Mouse (Mus musculus) urinary bladder, adult 18-20 months (tissue): ENCODE data around the gene Mlc1.
A peak's percentile ranks its signal among the peaks of the same experiment; 100 is the strongest.

Source experiments
- DNase-seq, 2 experiments: peaks; one replicate each; pipeline ENCODE4 v3.0.0; 2022; ENCODE audit warnings: low spot score in 2 of 2, mixed read lengths in 2 of 2

Mlc1 gene

DNA sequence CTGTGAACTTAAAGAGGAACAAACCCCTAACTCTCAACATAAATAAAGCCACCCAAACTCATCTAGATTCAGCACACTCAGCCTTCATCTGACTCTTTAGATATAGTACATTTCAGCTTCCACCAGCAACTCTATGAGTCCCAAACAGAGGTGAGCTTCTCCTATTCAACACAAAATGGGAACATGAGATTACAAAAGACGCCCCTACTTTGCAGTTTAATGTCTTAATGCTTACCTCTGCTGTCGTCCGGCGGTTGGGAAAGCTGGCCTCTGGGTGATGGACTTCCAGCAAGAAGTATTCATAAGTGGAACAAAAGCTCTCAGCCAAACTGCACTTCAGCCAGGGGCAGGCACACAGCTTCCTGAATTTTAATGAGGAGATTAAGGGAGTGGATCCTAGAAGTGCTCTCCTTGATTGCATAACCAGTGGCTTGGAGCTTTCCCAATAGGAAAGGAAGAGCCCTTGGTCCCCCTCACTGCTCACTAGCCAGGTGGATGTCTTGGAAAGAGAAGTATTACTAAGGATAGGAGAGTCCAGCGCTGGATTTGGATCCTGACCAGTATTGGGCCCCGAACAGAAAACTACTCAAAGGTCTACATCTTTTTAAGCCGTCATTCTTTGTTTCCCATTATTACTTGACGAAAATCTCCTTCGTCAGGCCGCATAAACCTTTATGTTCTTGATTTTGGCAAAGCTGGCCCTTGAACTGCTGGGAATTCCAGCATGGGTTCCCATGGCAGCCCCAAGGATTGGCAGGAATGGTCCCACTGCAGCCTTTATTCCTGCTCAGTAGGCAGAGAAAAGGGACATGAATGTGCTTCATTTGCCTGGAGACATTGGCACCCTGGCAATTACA, at the start of gene Mlc1:
Gene Mlc1 (minus strand): TSS at position 727 of the 857 bp plus-strand sequence.
- no peak for DNase-seq

DNA sequence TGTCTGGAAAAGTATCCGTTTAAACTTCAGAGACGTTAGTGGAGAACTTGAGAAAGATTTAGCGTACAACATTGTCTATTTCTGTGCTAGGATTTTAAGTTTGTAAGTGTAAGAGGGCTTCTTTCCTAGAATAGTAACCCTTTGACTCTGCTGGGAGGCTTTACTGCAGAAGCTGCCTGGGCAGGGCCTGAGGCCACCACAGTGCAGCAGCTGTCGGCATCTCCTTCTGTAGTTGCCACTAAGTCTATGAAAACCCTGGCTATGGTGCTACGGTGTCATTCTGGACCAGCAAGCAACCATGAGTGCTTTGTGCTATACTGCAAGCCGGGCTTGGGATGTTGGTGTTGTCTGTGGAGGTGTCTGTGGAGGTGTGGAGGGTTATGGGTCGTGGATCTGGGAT, 41.7 kb upstream of the Mlc1 start:
- no peak for DNase-seq

DNA sequence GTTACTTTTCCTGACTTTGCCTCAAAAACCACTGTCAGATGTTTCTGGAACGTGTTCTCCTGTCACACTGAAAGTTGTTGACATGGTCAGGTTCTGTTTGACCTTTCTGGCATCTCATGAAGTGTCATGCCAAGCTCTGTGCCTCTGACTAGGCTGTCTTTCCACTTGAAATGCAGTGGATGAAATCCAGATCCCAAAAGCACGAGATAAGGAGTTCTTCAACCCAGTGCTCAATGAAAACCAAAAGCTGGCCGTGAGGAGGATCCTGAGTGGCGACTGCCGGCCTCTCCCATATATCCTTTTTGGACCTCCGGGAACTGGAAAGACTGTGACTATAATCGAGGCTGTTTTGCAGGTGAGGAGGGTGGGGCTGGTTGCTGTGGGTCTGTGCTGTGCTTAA, 41.3 kb upstream of the Mlc1 start:
- no peak for DNase-seq

DNA sequence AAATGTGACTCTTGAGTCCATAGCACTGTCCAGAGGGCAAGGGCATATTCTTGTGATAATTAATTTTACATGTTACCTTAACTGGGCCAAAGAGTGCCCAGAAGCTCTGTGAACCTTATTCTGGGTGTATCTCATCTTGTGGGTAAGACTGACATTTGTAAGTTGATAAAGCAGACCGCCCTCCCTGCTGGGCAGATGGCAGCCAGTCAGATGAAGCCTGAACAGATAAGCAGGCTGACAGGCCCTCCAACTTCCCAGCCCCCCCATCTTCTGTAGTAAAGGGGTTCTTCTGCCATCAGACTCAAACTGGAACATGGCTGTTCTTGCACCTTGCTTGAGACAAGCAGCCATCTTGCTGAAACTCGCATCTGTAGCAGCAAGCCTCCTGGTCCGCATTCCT, 37.9 kb upstream of the Mlc1 start:
- DNase-seq: no peak

DNA sequence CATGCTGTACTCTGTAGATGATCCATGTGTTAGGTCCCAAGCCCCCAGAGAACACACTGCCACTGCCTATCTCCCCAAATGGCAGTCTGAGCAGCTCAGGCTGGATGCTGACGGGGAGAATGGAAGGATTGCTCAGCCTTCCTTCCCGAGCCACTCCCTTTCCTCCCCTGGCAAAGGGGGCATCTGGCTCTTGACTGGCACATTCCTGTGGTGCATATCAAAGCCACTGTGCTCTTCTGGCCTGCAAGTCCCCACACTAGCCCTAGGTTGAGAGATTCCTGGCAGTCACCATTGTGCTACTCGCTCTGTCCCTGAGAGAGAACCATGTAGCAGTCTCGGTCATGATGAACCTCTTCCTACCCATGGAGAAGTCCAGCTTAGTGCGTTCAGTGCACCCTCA, 29.0 kb upstream of the Mlc1 start:
- no peak for DNase-seq

DNA sequence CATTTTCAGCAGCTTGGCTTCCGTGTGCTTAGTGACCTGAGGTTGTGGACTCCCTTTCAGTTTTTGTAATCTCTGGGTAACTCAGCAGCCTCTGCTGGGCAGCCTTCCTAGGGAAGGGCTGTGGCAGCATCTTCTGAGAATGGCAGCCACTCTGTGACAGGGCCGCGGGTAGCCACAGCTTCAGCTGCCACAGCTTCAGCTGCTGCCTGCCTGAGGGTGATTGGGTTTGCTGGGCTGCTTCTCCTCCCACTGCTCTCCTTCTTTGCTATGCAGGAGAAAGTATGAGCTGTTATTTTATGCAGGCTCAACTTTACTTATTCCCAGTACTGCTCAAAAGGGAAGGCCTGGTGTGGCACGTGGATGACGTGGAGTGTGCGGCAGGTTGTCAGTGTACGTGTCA, 28.2 kb upstream of the Mlc1 start:
- DNase-seq: no peak

DNA sequence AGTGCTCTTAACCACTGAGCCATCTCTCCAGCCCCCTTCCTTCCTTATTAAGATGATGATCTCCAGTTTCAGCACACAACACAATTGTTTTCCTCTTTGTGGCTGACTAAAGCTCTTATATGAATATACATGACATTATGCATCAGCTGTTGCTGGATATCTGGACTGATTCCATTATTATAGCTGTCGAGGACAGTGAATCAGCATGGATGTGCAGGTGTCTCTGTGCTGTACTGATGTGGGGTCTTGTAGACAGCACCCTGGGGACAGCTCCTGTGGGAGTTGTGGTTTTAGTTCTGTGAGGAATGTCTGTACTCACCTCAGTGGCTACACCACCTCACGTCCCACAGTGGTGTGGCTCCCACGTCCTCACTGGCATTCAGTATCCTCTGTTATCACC, 22.4 kb upstream of the Mlc1 start:
- no peak for DNase-seq

DNA sequence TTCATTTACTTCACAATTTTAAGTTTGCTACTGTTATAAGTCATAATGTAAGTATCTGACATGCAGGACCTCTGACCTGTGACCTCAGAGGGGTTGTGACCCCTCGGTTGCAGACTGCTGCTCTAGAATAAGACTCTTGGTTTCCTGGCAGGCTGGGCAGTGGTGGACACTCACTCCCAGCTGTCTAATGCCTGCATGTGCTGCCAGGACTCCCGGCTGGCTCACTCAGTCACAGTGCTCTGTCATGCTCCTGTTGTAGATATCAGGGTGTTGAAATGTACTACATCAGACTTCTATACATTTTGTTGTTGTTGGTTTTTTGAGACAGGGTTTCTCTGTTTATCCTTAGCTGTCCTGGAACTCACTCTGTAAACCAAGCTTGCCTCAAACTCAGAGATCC, 21.6 kb upstream of the Mlc1 start:
- DNase-seq: no peak

DNA sequence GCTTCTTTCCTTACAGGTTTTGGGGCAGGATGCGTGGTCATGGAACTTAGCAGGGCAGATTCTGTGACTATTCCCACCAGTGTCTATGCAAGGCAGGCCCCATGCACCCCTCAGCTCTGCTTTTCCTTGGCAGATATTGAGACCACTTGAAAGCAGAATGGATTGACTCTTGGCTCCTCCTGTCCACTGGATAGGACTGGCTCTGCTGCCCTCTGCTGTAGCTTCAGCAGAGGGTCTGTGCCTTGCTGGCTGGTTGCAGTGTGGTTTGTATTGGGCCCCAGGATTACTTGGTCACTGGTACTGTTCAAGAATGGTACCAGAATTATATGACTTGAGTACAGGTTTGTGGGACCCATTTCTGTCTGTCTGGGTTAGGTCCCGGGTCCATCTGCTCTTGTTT, 20.3 kb upstream of the Mlc1 start:
- DNase-seq: no peak

DNA sequence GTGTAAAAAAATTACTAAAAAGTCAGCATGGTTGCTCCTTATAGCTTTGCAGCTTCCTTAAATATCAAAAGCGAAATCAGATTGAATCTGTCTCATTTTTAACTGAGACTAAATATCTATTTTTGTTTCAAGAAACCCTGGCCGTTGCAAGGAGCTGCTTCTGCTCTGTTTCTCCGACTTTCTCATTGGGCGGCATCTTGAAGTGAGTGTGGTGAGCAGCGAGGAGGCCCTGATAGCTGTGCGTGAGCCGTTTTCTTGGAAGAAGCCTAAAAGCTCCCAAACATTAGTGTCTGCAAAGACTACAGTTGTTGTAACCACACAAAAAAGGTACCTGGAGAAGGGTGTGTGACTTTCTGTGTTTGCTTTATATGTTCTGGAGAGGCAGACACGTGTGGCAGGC, 19.8 kb upstream of the Mlc1 start:
- DNase-seq: no peak

DNA sequence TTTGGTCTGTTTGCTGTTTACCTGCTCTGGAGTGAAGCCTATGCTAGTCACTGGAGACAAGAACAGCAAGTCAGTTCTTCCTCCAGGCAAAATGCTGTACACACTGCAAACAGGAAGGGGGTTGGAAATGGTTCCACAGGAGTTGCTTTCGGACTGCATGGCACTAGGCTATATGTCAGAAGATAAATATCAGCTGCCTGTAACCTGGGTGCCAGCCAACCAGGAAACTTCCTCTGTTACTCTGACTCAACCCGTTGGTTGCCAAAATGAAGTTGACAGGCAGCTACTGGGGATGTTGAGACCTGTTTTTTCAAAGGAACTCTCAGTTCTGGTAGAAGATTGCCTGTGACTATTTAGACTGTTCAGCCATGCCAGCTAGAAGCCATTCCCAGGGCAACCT, 10.4 kb upstream of the Mlc1 start:
- peak; percentile 28 to 31 for DNase-seq

DNA sequence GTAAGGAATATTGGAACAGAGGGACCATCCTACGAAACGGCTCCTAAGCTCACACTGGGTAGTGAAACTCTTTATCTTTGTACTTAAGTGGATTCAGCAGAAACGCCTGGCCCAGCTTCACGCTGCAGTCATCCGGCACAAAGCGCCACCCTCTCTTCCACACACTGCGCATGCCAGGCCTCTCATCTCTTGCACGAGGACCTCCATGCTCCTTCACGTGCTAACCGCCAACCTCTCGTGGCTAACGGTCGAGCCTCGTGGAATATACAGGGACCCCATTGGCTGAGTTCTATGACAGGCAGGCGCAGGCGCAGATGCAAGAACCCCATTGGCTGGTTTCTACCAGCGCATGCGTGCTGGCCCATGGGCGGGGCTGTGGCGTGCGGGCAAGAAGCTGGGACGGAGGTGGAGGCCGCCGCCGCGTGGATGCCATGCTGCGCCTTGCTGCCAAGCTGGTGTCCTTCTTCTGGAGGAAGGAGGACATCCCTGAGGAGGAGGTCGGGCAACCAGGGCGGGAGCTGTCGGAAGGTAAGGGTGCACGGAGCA, 3.8 kb upstream of the Mlc1 start, which contains the start of gene Mov10l1:
Gene Mov10l1 (plus strand): TSS at position 376 of the 546 bp plus-strand sequence.
- DNase-seq: no peak

DNA sequence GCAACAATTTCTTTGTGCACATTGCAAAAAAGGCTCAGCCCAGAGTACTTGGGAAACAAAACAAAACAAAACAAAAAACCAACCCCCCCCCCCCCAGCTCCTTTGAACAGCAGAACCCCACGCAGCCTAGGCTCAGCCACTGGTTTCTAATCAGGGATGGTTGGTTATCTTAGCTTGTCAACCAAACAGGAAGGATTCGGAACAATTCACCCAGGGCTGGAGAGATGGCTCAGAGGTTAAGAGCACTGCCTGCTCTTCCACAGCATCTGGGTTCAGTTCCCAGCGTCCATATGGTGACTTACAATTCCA, 285 bp upstream of the Mlc1 start:
- no peak for DNase-seq

DNA sequence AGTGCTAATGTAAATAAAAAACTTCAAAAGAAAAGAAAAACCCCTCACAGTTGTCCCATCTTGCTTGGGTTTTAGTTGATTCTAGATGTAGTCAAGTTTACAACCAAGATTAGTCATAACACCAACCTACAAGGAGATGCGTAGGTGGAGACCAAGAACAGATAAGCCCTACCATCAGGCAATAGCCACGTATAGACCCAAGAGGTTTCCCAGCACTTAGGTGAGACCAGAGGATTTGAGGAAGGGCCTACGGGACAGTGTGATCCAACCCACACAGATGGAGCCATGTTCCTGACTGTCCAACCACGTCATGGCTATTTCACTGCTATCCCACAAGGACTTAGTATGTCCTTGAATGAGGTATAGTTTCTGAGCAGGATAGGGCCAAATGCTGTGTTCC, 6.5 kb downstream of the Mlc1 start:
- no peak for DNase-seq

DNA sequence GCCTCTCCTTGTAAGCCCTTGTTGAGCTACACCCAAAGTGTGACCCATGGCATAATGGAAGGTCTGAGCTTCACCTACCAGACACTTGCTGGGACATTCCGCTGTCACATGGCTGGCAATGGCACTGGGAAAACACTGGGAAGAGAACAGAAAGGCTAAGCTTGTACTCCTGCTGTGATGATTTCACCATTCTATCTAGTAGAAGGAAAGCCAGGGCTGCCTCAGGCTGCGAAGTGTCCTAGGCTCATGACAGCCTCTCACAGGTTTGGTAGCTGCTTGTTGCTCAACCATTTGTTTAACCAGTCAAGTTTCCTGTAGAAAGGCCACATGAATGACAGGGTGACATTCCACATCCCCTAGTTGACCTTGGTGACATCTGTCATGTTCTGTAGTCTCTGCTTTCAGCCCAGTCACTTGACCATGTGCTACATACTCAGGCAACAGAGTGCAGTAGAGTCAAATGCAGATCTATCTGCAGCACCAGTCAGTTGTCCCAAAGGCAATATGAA, 14.7 kb downstream of the Mlc1 start:
- no peak for DNase-seq

DNA sequence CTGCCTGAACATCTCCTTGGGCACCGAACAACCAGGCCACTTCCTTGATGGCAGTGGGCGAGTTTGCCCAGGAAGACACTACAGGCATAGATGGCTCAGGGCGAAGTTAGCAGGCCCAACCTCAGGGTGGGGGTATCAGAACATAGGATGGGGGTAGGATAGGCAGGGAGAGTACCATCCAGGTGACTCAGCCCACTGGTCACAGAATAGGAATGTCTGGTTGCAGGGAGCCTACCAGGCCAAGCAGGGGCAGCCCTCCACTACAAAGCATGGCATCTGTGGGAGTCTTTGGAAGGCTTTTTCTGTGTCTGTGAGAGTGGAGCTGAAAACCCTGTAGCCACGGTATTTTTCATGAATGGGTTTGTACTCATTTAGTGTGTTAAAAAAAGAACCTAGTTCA, 21.3 kb downstream of the Mlc1 start:
- DNase-seq: no peak

DNA sequence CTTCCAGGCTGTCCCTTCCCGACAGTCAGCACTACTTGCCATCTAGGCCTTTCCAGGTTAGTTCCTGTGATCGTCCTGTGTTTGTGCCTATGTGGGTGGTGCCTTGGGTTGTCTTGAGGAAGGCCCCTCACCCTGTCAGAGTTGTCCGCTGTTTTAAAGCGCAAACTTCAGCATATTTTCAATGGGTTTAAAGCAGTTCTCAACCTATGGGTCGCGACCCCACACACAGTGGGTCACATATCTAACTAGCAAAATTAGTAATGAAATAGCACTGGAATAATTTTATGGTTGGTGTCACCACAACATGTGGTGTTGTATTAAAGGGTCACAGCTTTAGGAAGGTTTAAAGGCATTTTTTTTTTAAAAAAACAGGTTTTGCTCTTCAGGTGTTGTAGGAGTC, 23.5 kb downstream of the Mlc1 start:
- no peak for DNase-seq

DNA sequence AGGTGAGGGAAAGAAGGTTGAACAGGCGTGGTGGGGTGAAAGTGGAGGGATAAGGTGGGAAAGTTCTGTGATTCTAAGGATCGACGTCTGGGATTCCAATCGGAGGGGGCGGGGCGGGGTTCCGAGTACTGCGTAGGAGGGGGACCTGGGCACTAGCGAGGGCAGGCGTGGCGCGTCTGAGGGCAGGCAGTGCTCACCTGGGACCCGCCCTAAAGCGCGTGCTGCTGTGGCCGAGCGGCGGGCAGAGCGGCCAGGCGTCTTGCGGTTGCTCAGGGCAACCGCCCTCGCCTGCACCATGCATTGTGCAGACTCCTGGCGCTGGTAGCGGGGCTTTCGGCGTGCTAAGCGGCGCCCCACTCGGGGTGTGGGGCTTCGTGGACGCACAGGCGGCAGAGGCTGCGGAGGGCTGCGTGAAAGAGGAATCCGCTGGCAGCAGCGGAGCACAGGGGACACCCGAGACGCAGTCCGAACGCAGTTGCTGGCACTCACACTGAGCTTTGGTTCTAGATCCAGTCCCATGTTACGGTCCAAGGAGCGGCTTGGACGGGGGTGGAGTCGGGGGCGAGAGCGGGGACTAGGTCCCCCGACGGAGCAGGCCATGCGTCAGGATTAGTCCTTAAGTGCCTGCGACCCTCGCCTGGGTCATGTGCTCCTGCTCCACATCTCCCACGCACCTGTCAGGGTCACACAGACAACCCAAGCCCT, 24.3 kb downstream of the Mlc1 start, which contains the start of gene Ttll8:
Gene Ttll8 (minus strand): TSS at position 51 of the 705 bp plus-strand sequence.
- peak; percentile 18 to 33 for DNase-seq

DNA sequence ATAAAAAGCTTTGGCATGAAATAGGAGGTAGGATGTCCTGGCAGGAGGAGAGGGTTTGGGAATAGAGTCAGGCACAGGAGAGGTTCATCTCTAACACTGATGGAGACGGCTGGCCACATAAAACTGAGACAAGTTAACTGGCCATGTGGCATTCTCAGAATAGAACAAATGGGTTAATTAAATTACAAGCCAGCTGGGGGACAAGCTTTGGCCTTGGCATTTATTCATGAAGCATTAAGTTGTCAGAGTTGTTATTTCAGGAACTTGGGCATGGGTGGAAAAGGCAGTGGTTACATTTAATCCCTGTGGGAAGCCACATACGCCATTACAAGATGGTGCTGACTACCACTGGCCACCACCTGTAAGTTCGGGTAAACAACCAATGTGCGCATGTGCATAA, 27.6 kb downstream of the Mlc1 start:
- DNase-seq: no peak

DNA sequence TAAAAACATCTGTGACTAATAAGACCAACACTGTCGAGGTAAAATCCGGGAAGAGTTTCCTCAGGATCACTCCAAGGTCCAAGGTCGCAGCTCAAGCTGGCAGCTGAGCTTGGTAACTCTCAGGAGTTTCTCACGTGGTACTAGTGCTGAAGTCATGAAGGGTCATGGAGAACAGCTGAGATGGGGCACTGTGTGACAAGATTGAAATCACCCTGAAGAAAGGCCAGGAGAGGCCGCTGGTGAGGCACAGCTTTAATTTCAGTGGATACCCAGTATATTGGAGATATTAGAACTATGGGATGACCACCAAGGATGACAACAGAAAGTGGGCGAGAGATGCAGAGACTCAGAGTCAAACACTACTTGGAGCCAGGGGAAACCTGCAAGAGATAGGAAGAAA, 32.0 kb downstream of the Mlc1 start:
- no peak for DNase-seq

DNA sequence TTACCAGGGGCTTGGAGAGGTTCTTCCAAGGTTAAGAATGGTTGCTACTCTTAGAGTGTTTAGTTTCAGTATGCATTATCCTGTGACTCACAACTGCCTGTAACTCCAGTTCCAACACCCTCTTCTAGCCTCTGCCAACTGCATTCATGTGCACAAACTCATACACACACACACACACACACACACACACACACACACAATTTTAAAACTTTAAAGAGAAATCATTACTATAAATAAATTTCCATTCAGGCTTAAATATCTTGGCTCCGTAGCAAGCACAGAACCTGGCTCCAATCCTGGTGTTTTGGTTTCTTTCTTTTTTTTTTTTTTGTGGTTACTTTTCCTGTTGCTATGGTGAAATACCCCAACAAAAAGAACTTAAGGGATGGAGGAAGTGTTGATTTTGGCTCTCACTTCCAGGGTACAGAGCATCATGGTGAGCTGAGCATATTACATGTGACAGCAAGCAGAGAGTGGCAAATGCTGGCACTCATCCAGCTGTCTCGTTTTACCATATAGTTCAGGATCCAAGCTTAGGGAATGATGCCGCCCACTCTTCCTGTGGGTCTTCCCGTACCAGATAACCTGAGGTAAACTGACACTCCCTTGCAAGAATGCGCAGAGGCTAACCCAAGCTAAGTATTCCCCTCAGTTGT, 34.8 kb downstream of the Mlc1 start:
- no peak for DNase-seq

DNA sequence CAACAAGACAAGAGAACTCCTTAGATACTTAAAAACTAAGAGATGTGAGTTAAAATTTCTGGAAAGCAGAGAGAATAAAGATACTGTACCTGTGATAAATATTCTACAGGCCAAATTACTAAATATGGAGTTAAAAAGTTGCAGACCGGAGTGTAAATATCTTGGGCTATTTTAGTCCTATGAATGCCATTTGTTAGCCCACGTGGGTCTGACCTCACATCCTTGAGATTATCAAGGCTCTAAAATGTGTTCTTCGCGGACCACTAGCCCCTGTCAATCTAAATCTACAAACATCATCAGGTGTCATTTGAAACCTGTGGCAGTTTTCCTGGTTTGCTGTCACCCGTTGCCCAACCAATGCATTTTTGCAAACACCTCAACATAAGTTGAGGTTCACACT, 36.0 kb downstream of the Mlc1 start:
- no peak for DNase-seq
